23 mouse cellular contexts compared by ENCODE assay signal in the genomic region with DNA sequence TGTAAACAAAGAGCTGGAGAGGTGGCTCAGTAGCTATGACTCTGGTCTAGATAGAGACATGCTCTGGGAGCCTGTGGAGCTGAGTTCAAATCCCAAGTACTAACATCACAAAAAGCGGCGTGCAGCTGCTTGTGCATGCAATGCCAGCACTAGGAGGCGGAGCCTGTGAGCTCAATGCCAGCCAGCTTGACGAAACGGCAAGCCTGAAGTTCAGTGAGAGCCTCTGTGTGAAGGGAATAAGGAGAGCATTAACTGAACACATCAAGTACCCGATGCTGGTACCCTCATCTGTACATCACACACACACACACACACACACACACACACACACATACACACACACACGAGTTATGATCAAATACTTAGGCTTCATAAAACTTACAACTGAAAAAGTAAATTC. TPM values are rescaled to one million over a fixed set of nuclear protein-coding genes. Genes with fewer than 3 reads are reported as not detected.
DNase-seq lines count a peak whose midpoint lies in the region; ATAC-seq lines count a peak whose summit lies in the region.
"Had no signal": no experiment of that assay in that cellular context is flagged by ENCODE, and none has a peak within 500 bp of the region (broad histone marks: within the 10 kb centered on the region; RNA-seq: fewer than 3 reads in every experiment).

No protein-coding gene starts in this region.

- H3K4me2 ChIP-seq in forebrain, embryonic 13.5 days, result no peak overlapping the region
- H3K4me2 ChIP-seq in midbrain, embryonic 12.5 days (replicated peaks), result no peak overlapping the region
- no peak overlapping the region for H3K4me2 ChIP-seq in midbrain, embryonic 11.5 days
- no peak overlapping the region for H3K4me2 ChIP-seq in neural tube, embryonic 14.5 days (ENCODE audit: low read depth, low read length)
- H3K4me2 ChIP-seq: heart, embryonic 15.5 days had no signal

- H3K36me3 ChIP-seq in forebrain, embryonic 13.5 days (ENCODE audit: poor library complexity, severe bottlenecking), result no peaks in the 10 kb centered on the region
- H3K36me3 ChIP-seq in forebrain, embryonic 10.5 days (replicated peaks), result no peaks in the 10 kb centered on the region
- H3K36me3 ChIP-seq in midbrain, embryonic 12.5 days, result no peaks in the 10 kb centered on the region
- no peaks in the 10 kb centered on the region for H3K36me3 ChIP-seq in midbrain, embryonic 11.5 days (ENCODE audit: control insufficient read depth, insufficient read depth, low read length)
- H3K36me3 ChIP-seq in neural tube, embryonic 14.5 days (ENCODE audit: control insufficient read depth, insufficient read depth, low read length), result no peaks in the 10 kb centered on the region
- H3K36me3 ChIP-seq: heart, embryonic 15.5 days had no signal

- no peaks in the 10 kb centered on the region for H3K9me3 ChIP-seq in forebrain, embryonic 13.5 days (replicated peaks)
- H3K9me3 ChIP-seq in forebrain, embryonic 10.5 days, result no peaks in the 10 kb centered on the region
- H3K9me3 ChIP-seq in midbrain, embryonic 12.5 days, result no peaks in the 10 kb centered on the region
- H3K9me3 ChIP-seq in midbrain, embryonic 11.5 days (ENCODE audit: control insufficient read depth, low read length), result no peaks in the 10 kb centered on the region
- H3K9me3 ChIP-seq in neural tube, embryonic 14.5 days (ENCODE audit: control insufficient read depth, low read length), result no peaks in the 10 kb centered on the region
- H3K9me3 ChIP-seq: heart, embryonic 15.5 days had no signal

- H3K27ac ChIP-seq in forebrain, embryonic 13.5 days, result no peak overlapping the region
- no peak overlapping the region for H3K27ac ChIP-seq in forebrain, embryonic 10.5 days
- no peak overlapping the region for H3K27ac ChIP-seq in midbrain, embryonic 12.5 days (replicated peaks)
- no peak overlapping the region for H3K27ac ChIP-seq in midbrain, embryonic 11.5 days (ENCODE audit: low read depth, low read length)
- H3K27ac ChIP-seq in neural tube, embryonic 14.5 days (ENCODE audit: low read depth, low read length), result no peak overlapping the region
- H3K27ac ChIP-seq: heart, embryonic 15.5 days; layer of hippocampus, adult 2 months had no signal

- WGBS in forebrain, embryonic 13.5 days, result 50% methylated on average over 7 of the region's 7 CpGs
- WGBS in forebrain, embryonic 10.5 days, result 68% methylated on average over 7 of the region's 7 CpGs
- 59% methylated on average over 7 of the region's 7 CpGs for WGBS in midbrain, embryonic 12.5 days
- WGBS in midbrain, embryonic 11.5 days, result 69% methylated on average over 7 of the region's 7 CpGs
- WGBS in neural tube, embryonic 14.5 days, result 54% methylated on average over 7 of the region's 7 CpGs

- no peaks in the 10 kb centered on the region for H3K27me3 ChIP-seq in forebrain, embryonic 13.5 days
- no peaks in the 10 kb centered on the region; the same call in 1 of the 2 replicates for H3K27me3 ChIP-seq in forebrain, embryonic 10.5 days (ENCODE audit: poor library complexity, severe bottlenecking)
- 0 out of 2 replicates have a peak, but pooled peaks cover 5% of the 10 kb centered on the region for H3K27me3 ChIP-seq in midbrain, embryonic 12.5 days
- no peaks in the 10 kb centered on the region for H3K27me3 ChIP-seq in midbrain, embryonic 11.5 days (ENCODE audit: control insufficient read depth, insufficient read depth, low read length)
- H3K27me3 ChIP-seq in neural tube, embryonic 14.5 days (ENCODE audit: control insufficient read depth, insufficient read depth, low read length), result no peaks in the 10 kb centered on the region
- H3K27me3 ChIP-seq: heart, embryonic 15.5 days had no signal

- H3K4me3 ChIP-seq in forebrain, embryonic 13.5 days, result no peak overlapping the region
- no peak overlapping the region for H3K4me3 ChIP-seq in forebrain, embryonic 10.5 days
- no peak overlapping the region for H3K4me3 ChIP-seq in midbrain, embryonic 12.5 days
- H3K4me3 ChIP-seq in midbrain, embryonic 11.5 days (ENCODE audit: low read depth, low read length), result no peak overlapping the region
- no peak overlapping the region for H3K4me3 ChIP-seq in neural tube, embryonic 14.5 days (ENCODE audit: low read depth, low read length)
- H3K4me3 ChIP-seq: heart, embryonic 15.5 days; layer of hippocampus, adult 2 months had no signal

- DNase-seq in forebrain, embryonic 10.5 days (ENCODE audit: extremely low spot score, low spot score), result no peak
- no peak for DNase-seq in midbrain, embryonic 11.5 days (ENCODE audit: low spot score, missing footprints)
- DNase-seq in right cerebral cortex, postnatal 14 days, result peak; percentile 17
- no peak for DNase-seq in right cerebral cortex, adult 2 months (ENCODE audit: low spot score in 2 of 2)
- DNase-seq in left cerebral cortex, adult 11 months (ENCODE audit: low spot score), result no peak
- DNase-seq: B cell, adult 2 months; cerebellum, adult 2 months; cerebellum, postnatal 36 days; gastrocnemius, postnatal 14 days; heart, adult 18-20 months; heart, postnatal 4 days; kidney, adult 2 months; kidney, postnatal 14 days; layer of hippocampus, postnatal 36 days; liver; spleen, adult 18-20 months; thymus, postnatal 25 days had no signal

- H3K9ac ChIP-seq in forebrain, embryonic 13.5 days, result no peak overlapping the region
- no peak overlapping the region for H3K9ac ChIP-seq in midbrain, embryonic 12.5 days (replicated peaks)
- H3K9ac ChIP-seq in midbrain, embryonic 11.5 days (ENCODE audit: low read length), result no peak overlapping the region
- no peak overlapping the region for H3K9ac ChIP-seq in neural tube, embryonic 14.5 days (replicated peaks; ENCODE audit: low read depth, low read length)
- H3K9ac ChIP-seq: heart, embryonic 15.5 days had no signal

- ATAC-seq in forebrain, embryonic 13.5 days, result peak; percentile 41; the same call in 1 of the 2 replicates
- 0 out of 2 replicates have a peak, but pooled peaks have one; percentile 47 for ATAC-seq in midbrain, embryonic 12.5 days (ENCODE audit: low FRiP score, low read depth)
- no peak for ATAC-seq in midbrain, embryonic 11.5 days (ENCODE audit: low FRiP score)
- ATAC-seq in neural tube, embryonic 14.5 days (ENCODE audit: low read depth), result peak; percentile 28; the same call in 1 of the 2 replicates
- ATAC-seq: lung, postnatal 0 days had no signal

- peaks cover 8% of the 10 kb centered on the region for H3K4me1 ChIP-seq in forebrain, embryonic 13.5 days
- H3K4me1 ChIP-seq in forebrain, embryonic 10.5 days, result peaks cover 7% of the 10 kb centered on the region; the same call in 1 of the 2 replicates
- peaks cover 3% of the 10 kb centered on the region; the same call in 1 of the 2 replicates for H3K4me1 ChIP-seq in midbrain, embryonic 12.5 days
- no peaks in the 10 kb centered on the region; the same call in 1 of the 2 replicates for H3K4me1 ChIP-seq in midbrain, embryonic 11.5 days (ENCODE audit: control insufficient read depth, insufficient read depth, low read length)
- H3K4me1 ChIP-seq in neural tube, embryonic 14.5 days (ENCODE audit: control insufficient read depth, insufficient read depth, low read length), result peaks cover 4% of the 10 kb centered on the region; the same call in 1 of the 2 replicates
- H3K4me1 ChIP-seq: heart, embryonic 15.5 days had no signal

RNA-seq across cellular contexts. Expression of gene Lifr, which starts 21.0 kb away (rescaled TPM):
- 4.5 and 4.6 TPM in 2 replicates for polyA plus RNA-seq in forebrain, embryonic 13.5 days (2015; fragmentation: Nextera tagmentation; extraction: Ambion mirVana)
- polyA plus RNA-seq in forebrain, embryonic 10.5 days (2016; fragmentation: Nextera tagmentation; extraction: Ambion mirVana), result 5.6 and 7.4 TPM in 2 replicates
- 7.3 and 9.2 TPM in 2 replicates for polyA plus RNA-seq in midbrain, embryonic 12.5 days (2016; fragmentation: Nextera tagmentation; extraction: Ambion mirVana)
- 16.5 and 17.5 TPM in 2 replicates for polyA plus RNA-seq in midbrain, embryonic 11.5 days (2014; fragmentation: Nextera tagmentation; extraction: Ambion mirVana)
- 32.1 and 48.0 TPM in 2 replicates for polyA plus RNA-seq in neural tube, embryonic 14.5 days (2014; fragmentation: Nextera tagmentation; extraction: Ambion mirVana)
